Mouse (Mus musculus) bone marrow, adult 2 months (tissue): ENCODE results near the gene Wbp1. TPM values are rescaled to one million over a fixed set of nuclear protein-coding genes. Genes with fewer than 3 reads are reported as not detected.

Source experiments
- H3K27ac ChIP-seq: fragments of 200-500 bp; 2 replicates; pipeline ENCODE4 v1.5.1; 2012; ENCODE audit warnings: low read depth, mild to moderate bottlenecking, control low read depth, inconsistent platforms, low read length; ENCODE audit not compliant: control insufficient read depth, poor library complexity, insufficient read depth
- H3K4me1 ChIP-seq: fragments of 200-500 bp; 2 replicates; pipeline ENCODE4 v1.6.1; 2011; ENCODE audit warnings: low read length; ENCODE audit not compliant: control insufficient read depth, insufficient read depth
- H3K4me3 ChIP-seq: fragments of 200-500 bp; replicated peaks from 2 replicates; pipeline ENCODE3; 2011; ENCODE audit warnings: mild to moderate bottlenecking, low read depth, low read length, control low read depth; ENCODE audit not compliant: control insufficient read depth
- CTCF ChIP-seq: fragments of 200-500 bp; IDR thresholded peaks from 2 replicates; pipeline ENCODE4 v1.5.1; 2011; ENCODE audit warnings: low read length, control low read depth; ENCODE audit not compliant: control insufficient read depth, insufficient read depth
- POLR2A ChIP-seq: fragments of 200-500 bp; IDR thresholded peaks from 2 replicates; pipeline ENCODE4 v1.6.1; 2011; ENCODE audit warnings: low read depth, mild to moderate bottlenecking, control low read depth, low read length, borderline replicate concordance; ENCODE audit not compliant: control insufficient read depth
- WGBS: fragments of 180-500 bp; shearing (Covaris S2); methylation state at CpG from one replicate; pipeline ENCODE4 v1.1.7; 2018; 5-methylcytosine and 5-hydroxymethylcytosine counted together
- polyA plus RNA-seq: library from polyadenylated mRNA; stranded (reverse); fragments of >200 nt; gene quantifications from 2 replicates; pipeline ENCODE4 v1.2.4, GENCODE M21; 2011; ENCODE audit warnings: low replicate concordance; ENCODE audit not compliant: missing spikeins, insufficient read depth, insufficient read length

Wbp1 gene
- polyA plus RNA-seq, 1 experiment = 41.2 TPM

GRCm38 (mm10) chr6:83117165-83117438 lies 4.3 kb downstream of the Wbp1 start:
- Histone ChIP-seq H3K27ac (no peak overlapping the region), H3K4me3 (no peak overlapping the region), H3K4me1 (peaks cover 6% of the 10 kb centered on the region; the same call in 1 of the 2 replicates)
- no peak for TF ChIP-seq POLR2A
- TF ChIP-seq CTCF = no peak
- WGBS = 79% methylated on average over 4 of the region's 4 CpGs

GRCm38 (mm10) chr6:83116373-83117164 lies 4.8 kb downstream of the Wbp1 start:
- Histone ChIP-seq H3K4me3 (peak overlapping the region; percentile 84), H3K4me1 (peaks cover 6% of the 10 kb centered on the region; the same call in 1 of the 2 replicates), H3K27ac (no peak overlapping the region)
- WGBS = 77% methylated on average over 11 of the region's 11 CpGs
- TF ChIP-seq POLR2A (no peak), CTCF (no peak)

- peak overlapping the region; percentile 84 for H3K4me3 ChIP-seq
- 1% methylated on average over 44 of the region's 48 CpGs for WGBS
- no peak for TF ChIP-seq POLR2A
- no peak for TF ChIP-seq CTCF
- peaks cover 6% of the 10 kb centered on the region; the same call in 1 of the 2 replicates for H3K4me1 ChIP-seq
- H3K27ac ChIP-seq = peak overlapping the region; percentile 81
Observed at GRCm38 (mm10) chr6:83115682-83116372, 5.5 kb downstream of the Wbp1 start.

DNA sequence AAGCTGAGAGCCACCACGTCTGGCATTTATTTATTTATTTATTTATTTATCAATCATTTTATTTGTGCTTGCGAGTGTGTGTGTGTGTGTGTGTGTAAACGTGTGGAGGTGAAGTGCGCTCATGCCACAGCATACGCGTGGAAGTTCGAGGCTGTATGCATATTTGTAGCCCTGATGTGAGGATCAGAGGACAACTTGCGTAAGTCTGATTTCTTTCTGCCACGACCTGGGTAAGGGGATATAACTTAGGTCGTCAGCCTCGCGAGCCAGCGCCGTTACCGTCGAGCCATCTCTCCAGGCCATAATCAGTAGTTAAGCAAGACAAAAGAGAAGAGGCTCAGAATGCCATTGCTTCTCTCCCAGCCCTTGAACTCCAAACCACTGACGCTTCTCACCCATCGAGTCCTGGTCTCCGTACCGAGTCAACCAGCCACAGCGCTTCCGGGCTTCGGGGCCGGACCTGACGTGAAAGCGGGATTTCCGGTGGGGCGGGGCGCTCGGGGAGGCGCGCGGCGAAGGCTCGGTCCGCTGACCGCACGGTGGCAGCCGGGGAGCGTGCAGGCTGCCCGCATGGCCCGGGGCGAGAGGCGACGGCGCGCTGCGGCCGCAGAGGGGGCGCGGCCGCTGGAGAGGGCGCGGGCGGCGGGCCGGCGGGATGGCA lies 6.2 kb downstream of the Wbp1 start, which contains the start of gene Mogs:
Gene Mogs, plus strand, starts transcription at position 486 of the 661 bp plus-strand sequence.
- Histone ChIP-seq H3K4me1 (peaks cover 6% of the 10 kb centered on the region; the same call in 1 of the 2 replicates), H3K4me3 (peak within 1 kb of the TSS; percentile 84), H3K27ac (peak within 1 kb of the TSS; percentile 81)
- under 1% methylated on average over 55 of the region's 58 CpGs for WGBS
- TF ChIP-seq CTCF (peak; percentile 48), POLR2A (peak; percentile 96)

DNA sequence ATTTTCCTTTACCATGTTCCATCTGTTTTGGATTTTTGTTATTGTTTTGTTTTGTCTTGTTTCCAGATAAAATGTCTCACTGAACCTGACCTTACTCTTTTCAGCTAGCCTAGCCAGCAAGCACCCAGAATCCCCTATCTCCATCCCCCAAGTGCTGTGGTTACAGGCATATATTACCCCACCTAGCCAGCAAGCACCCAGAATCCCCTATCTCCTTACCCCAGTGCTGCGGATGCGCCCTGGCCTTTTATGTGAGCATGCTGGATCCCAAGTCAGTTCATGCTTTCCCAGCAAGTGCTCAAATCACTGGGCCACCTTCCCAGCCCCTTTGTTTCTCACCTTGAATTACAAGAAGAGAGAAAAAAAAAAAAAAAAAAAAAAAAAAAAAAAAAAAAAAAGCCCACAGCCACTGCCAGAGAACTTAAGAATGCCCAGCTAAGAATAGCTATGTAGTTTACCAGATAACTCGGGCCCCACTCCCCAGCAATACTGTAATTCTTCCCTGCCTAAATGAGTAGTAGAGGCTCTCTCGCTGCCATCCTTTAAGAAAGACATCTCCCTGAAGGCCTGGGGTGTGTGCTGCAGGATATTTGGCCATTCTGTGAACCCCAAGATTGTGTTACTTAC lies 9.7 kb downstream of the Wbp1 start:
- Histone ChIP-seq H3K4me3 (no peak overlapping the region), H3K27ac (no peak overlapping the region), H3K4me1 (peaks cover 2% of the 10 kb centered on the region; the same call in 1 of the 2 replicates)
- WGBS = 62% methylated on average over 4 of the region's 4 CpGs
- no peak for TF ChIP-seq CTCF
- no peak for TF ChIP-seq POLR2A

- Histone ChIP-seq H3K4me3 (peak within 1 kb of the TSS; percentile 87), H3K27ac (peak within 1 kb of the TSS; percentile 79), H3K4me1 (no peaks in the 10 kb centered on the region; the same call in 1 of the 2 replicates)
- no peak for TF ChIP-seq CTCF
- TF ChIP-seq POLR2A = peak; percentile 85; the same call in 1 of the 2 replicates
- under 1% methylated on average over 76 of the region's 76 CpGs for WGBS
Observed at GRCm38 (mm10) chr6:83108762-83109668, 12.3 kb downstream of the Wbp1 start, which contains the start of gene Mrpl53. Gene Mrpl53, plus strand, starts transcription at chr6:83109040.

GRCm38 (mm10) chr6:83107566-83108400 lies 13.6 kb downstream of the Wbp1 start:
- Histone ChIP-seq H3K4me1 (no peaks in the 10 kb centered on the region; the same call in 1 of the 2 replicates), H3K4me3 (no peak overlapping the region), H3K27ac (no peak overlapping the region)
- 47% methylated on average over 13 of the region's 13 CpGs for WGBS
- TF ChIP-seq POLR2A (no peak), CTCF (peak; percentile 94)
